Mouse (Mus musculus) megakaryocyte, embryonic 14.5 days (primary cell): ENCODE measurements around the gene Sell.

Source experiments
- FLI1 ChIP-seq: IDR thresholded peaks from 2 replicates; pipeline ENCODE4 v1.6.1; 2012; ENCODE audit warnings: low read length, inconsistent platforms, mixed read lengths
- GATA1 ChIP-seq: IDR thresholded peaks from 3 replicates; pipeline ENCODE4 v1.6.1; 2012; ENCODE audit warnings: mixed read lengths, low read length, inconsistent platforms, borderline replicate concordance

- no peak for TF ChIP-seq GATA1
- no peak for TF ChIP-seq FLI1
Measured at GRCm38 (mm10) chr1:164019789-164020188, 42.0 kb upstream of the Sell start.
